Mouse (Mus musculus): ENCODE results near the gene Ulk4. TPM values are rescaled to one million over a fixed set of nuclear protein-coding genes. Genes with fewer than 3 reads are reported as not detected.

Ulk4 gene
- total and polyA plus RNA-seq, 3 experiments = 26.6 to 31.1 TPM; not detected in 1

DNA sequence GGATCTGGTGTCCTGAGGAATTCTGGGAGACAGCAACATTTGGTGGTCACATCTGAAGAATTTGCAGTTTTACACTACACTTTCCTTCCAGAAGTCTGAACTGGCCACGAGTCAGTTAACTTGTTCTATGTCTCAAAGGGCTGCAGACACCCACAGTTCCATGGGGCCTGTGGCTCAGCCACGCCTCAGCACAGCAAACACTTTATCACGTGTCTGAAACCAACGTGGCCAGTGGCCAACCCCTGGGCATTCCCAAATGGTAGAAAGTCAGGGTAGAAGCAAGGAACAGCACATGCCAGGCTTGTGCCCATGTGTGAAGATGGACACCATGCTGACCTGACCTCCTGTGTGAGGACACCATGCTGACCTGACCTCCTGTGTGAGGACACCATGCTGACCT, 159.1 kb downstream of the Ulk4 start:
- DNase-seq (ENCODE audit: low read depth, low spot score) = no peak
- H3K27me3 ChIP-seq (ENCODE audit: control insufficient read depth in 1 of 2, insufficient read depth in 2 of 2, low read length in 2 of 2) = no peaks in the 10 kb centered on the region
- no peaks in the 10 kb centered on the region for H3K36me3 ChIP-seq (ENCODE audit: control insufficient read depth in 1 of 2, insufficient read depth in 2 of 2, low read length in 2 of 2)
- no peaks in the 10 kb centered on the region for H3K4me1 ChIP-seq (ENCODE audit: control insufficient read depth in 1 of 2, insufficient read depth in 2 of 2, low read length in 2 of 2)
- no peak overlapping the region for H3K4me3 ChIP-seq (ENCODE audit: control insufficient read depth in 1 of 2, insufficient read depth in 1 of 2, low read depth in 2 of 2, low read length in 2 of 2)
- no peaks in the 10 kb centered on the region for H3K79me2 ChIP-seq (ENCODE audit: control insufficient read depth, insufficient read depth, low read length, poor library complexity)
- H3K27ac ChIP-seq (ENCODE audit: control insufficient read depth, low read depth, low read length) = no peak overlapping the region
- H3K9me3 ChIP-seq (replicated peaks; ENCODE audit: insufficient read depth, low read length) = no peaks in the 10 kb centered on the region
- TF ChIP-seq MAFK (IDR thresholded peaks at IDR 0.05; ENCODE audit: borderline replicate concordance, low read depth, low read length) (no peak), BHLHE40 (IDR thresholded peaks at IDR 0.05; ENCODE audit: borderline replicate concordance, low read depth, low read length) (no peak), MAX (IDR thresholded peaks at IDR 0.05; ENCODE audit: low read length) (no peak), POLR2AphosphoS2 (IDR thresholded peaks at IDR 0.05; ENCODE audit: low read length) (no peak), GATA1 (IDR thresholded peaks at IDR 0.05; ENCODE audit: low read depth, low read length) (no peak), KAT2A (conservative IDR thresholded peaks at IDR 0.05; ENCODE audit: low read depth, low read length) (no peak), SIN3A (IDR thresholded peaks at IDR 0.05; ENCODE audit: low read length) (no peak), ZMIZ1 (IDR thresholded peaks at IDR 0.05; ENCODE audit: low read depth, low read length) (no peak), MYB (IDR thresholded peaks at IDR 0.05; ENCODE audit: low read depth, low read length) (no peak), GABPA (IDR thresholded peaks at IDR 0.05; ENCODE audit: low read depth, low read length) (no peak), RCOR1 (IDR thresholded peaks at IDR 0.05; ENCODE audit: low read depth, low read length) (no peak), HCFC1 (IDR thresholded peaks at IDR 0.05; ENCODE audit: low read depth, low read length) (no peak), USF2 (IDR thresholded peaks at IDR 0.05; ENCODE audit: borderline replicate concordance in 1 of 2, insufficient read depth in 1 of 2, low read depth in 1 of 2, low read length in 2 of 2) (no peak), E2F4 (IDR thresholded peaks at IDR 0.05; ENCODE audit: borderline replicate concordance, low read depth, low read length) (no peak), POLR2A (IDR thresholded peaks at IDR 0.05; ENCODE audit: control insufficient read depth in 1 of 2, insufficient read depth in 1 of 2, low read depth in 1 of 2, low read length in 2 of 2, poor library complexity in 1 of 2) (no peak), UBTF (IDR thresholded peaks at IDR 0.05; ENCODE audit: borderline replicate concordance, insufficient read depth, low read depth, low read length) (no peak), TCF12 (IDR thresholded peaks at IDR 0.05; ENCODE audit: low read depth, low read length) (no peak), EP300 (IDR thresholded peaks at IDR 0.05; ENCODE audit: low read depth in 1 of 2, low read length in 2 of 2) (no peak), RAD21 (IDR thresholded peaks at IDR 0.05; ENCODE audit: low read depth, low read length) (no peak), SMC3 (IDR thresholded peaks at IDR 0.05; ENCODE audit: low read depth, low read length) (no peak)
- no peak overlapping the region for H3K9ac ChIP-seq (ENCODE audit: control insufficient read depth, low read depth, low read length, poor library complexity, severe bottlenecking)

DNA sequence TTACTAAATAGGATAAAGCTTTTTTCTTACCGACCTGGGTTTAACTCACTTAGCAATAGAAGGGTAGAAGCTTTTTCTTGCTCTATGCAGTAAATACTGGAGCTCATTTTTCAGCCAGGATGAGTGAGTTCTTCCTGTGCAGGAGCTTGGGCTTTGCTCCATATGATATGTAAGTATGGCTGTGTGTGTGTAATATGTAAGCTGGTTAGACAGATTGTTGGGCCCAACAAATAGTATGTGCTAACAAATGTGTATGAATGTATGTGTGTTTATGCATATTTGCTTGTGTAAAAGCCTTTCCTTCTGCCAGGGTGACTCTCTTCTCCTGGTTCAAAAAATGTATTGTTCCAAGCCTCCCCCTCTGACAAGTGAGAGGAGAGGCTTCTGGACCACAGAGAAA, 164.9 kb downstream of the Ulk4 start:
- DNase-seq (ENCODE audit: low read depth, low spot score) = no peak
- Histone ChIP-seq H3K9me3 (replicated peaks; ENCODE audit: insufficient read depth, low read length) (no peaks in the 10 kb centered on the region), H3K4me3 (ENCODE audit: control insufficient read depth in 1 of 2, insufficient read depth in 1 of 2, low read depth in 2 of 2, low read length in 2 of 2) (no peak overlapping the region), H3K27me3 (ENCODE audit: control insufficient read depth in 1 of 2, insufficient read depth in 2 of 2, low read length in 2 of 2) (no peaks in the 10 kb centered on the region), H3K9ac (ENCODE audit: control insufficient read depth, low read depth, low read length, poor library complexity, severe bottlenecking) (no peak overlapping the region), H3K4me1 (ENCODE audit: control insufficient read depth in 1 of 2, insufficient read depth in 2 of 2, low read length in 2 of 2) (no peaks in the 10 kb centered on the region), H3K27ac (ENCODE audit: control insufficient read depth, low read depth, low read length) (no peak overlapping the region), H3K79me2 (ENCODE audit: control insufficient read depth, insufficient read depth, low read length, poor library complexity) (no peaks in the 10 kb centered on the region), H3K36me3 (ENCODE audit: control insufficient read depth in 1 of 2, insufficient read depth in 2 of 2, low read length in 2 of 2) (no peaks in the 10 kb centered on the region)
- TF ChIP-seq MAX (IDR thresholded peaks at IDR 0.05; ENCODE audit: low read length) = no peak
- TF ChIP-seq TCF12 (IDR thresholded peaks at IDR 0.05; ENCODE audit: low read depth, low read length) = no peak
- no peak for TF ChIP-seq ELF1 (IDR thresholded peaks at IDR 0.05; ENCODE audit: low read depth, low read length)
- TF ChIP-seq SMC3 (IDR thresholded peaks at IDR 0.05; ENCODE audit: low read depth, low read length) = no peak
- no peak for TF ChIP-seq NRF1 (IDR thresholded peaks at IDR 0.05; ENCODE audit: insufficient read depth, low read depth, low read length, poor library complexity, severe bottlenecking)
